Mouse (Mus musculus) right cerebral cortex, postnatal 10 days (tissue): ENCODE measurements around the gene Bcl11a.
"Not testable (repeated sequence)": the region's sequence is repeated elsewhere in the genome, so short reads cannot be mapped to it uniquely, and the experiment has no call there.

Source experiments
- DNase-seq, 2 experiments: peaks; one replicate each; pipeline ENCODE4 v3.0.0; 2021; ENCODE audit warnings: low spot score in 2 of 2

Bcl11a gene

GRCm38 (mm10) chr11:24099215-24099614, 21.4 kb downstream of the Bcl11a start:
- no peak for DNase-seq

- DNase-seq: peak in 1 of 2 experiments; percentile 70
Observed at GRCm38 (mm10) chr11:24099886-24100293, 22.0 kb downstream of the Bcl11a start.

- no peak for DNase-seq
Observed at GRCm38 (mm10) chr11:24100449-24101070, 22.7 kb downstream of the Bcl11a start.

GRCm38 (mm10) chr11:24101625-24102024, 23.8 kb downstream of the Bcl11a start:
- no peak for DNase-seq

- DNase-seq: no peak
Observed at GRCm38 (mm10) chr11:24102372-24102771, 24.5 kb downstream of the Bcl11a start.

- DNase-seq: no peak
Observed at GRCm38 (mm10) chr11:24103128-24103742, 25.4 kb downstream of the Bcl11a start.

GRCm38 (mm10) chr11:24107414-24107813, 29.6 kb downstream of the Bcl11a start:
- no peak for DNase-seq

GRCm38 (mm10) chr11:24108974-24109373, 31.1 kb downstream of the Bcl11a start:
- DNase-seq: no peak

- no peak for DNase-seq
Observed at GRCm38 (mm10) chr11:24109388-24109787, 31.5 kb downstream of the Bcl11a start.

- no peak for DNase-seq
Observed at GRCm38 (mm10) chr11:24110113-24110512, 32.3 kb downstream of the Bcl11a start.

GRCm38 (mm10) chr11:24111720-24112119, 33.9 kb downstream of the Bcl11a start:
- DNase-seq: no peak

- DNase-seq: no peak
Observed at GRCm38 (mm10) chr11:24115017-24115752, 37.3 kb downstream of the Bcl11a start.

GRCm38 (mm10) chr11:24116041-24116440, 38.2 kb downstream of the Bcl11a start:
- no peak for DNase-seq

- no peak for DNase-seq
Observed at GRCm38 (mm10) chr11:24116582-24117318, 38.9 kb downstream of the Bcl11a start.

GRCm38 (mm10) chr11:24121136-24121535, 43.3 kb downstream of the Bcl11a start:
- no peak for DNase-seq

GRCm38 (mm10) chr11:24122899-24123298, 45.0 kb downstream of the Bcl11a start:
- no peak for DNase-seq

GRCm38 (mm10) chr11:24123991-24124390, 46.1 kb downstream of the Bcl11a start:
- DNase-seq: no peak

- DNase-seq: peak in 1 of 2 experiments; percentile 49
Observed at GRCm38 (mm10) chr11:24125098-24125497, 47.2 kb downstream of the Bcl11a start.

GRCm38 (mm10) chr11:24128001-24128400, 50.1 kb downstream of the Bcl11a start:
- DNase-seq: no peak

- DNase-seq: not testable (repeated sequence)
Observed at GRCm38 (mm10) chr11:24128880-24129279, 51.0 kb downstream of the Bcl11a start.

GRCm38 (mm10) chr11:24129358-24130185, 51.7 kb downstream of the Bcl11a start:
- DNase-seq: no peak
